Mouse (Mus musculus) right cerebral cortex, adult 18-20 months (tissue): Measurements from ENCODE around the gene Rad54l.

Experiments
- DNase-seq: peaks from one replicate; pipeline ENCODE4 v3.0.0; 2022; ENCODE audit warnings: mixed read lengths

Gene Rad54l

GRCm38 (mm10) chr4:116123602-116124519 lies at the start of gene Rad54l, which contains the start of gene Pomgnt1:
TSS of gene Rad54l (minus strand) at chr4:116123690.
TSS of gene Pomgnt1 (plus strand) at chr4:116123840.
- peak; percentile 79 for DNase-seq

- DNase-seq = no peak
These were observed 49.6 kb upstream of the Rad54l start, which contains the start of the genes 1700042G07Rik and Gm49337 for GRCm38 (mm10) chr4:116173072-116173471. TSS of gene 1700042G07Rik (plus strand) at chr4:116173372. TSS of gene Gm49337 (plus strand) at chr4:116173384.

- DNase-seq = no peak
These were observed 45.8 kb upstream of the Rad54l start for GRCm38 (mm10) chr4:116169353-116169672.

- peak; percentile 70 for DNase-seq
These were observed 45.3 kb upstream of the Rad54l start for GRCm38 (mm10) chr4:116168617-116169352.

- no peak for DNase-seq
These were observed 43.9 kb upstream of the Rad54l start, which contains the start of gene Tspan1 for GRCm38 (mm10) chr4:116167404-116167803. TSS of gene Tspan1 (minus strand) at chr4:116167601.

- DNase-seq = no peak
These were observed 42.4 kb upstream of the Rad54l start for GRCm38 (mm10) chr4:116165708-116166407.

- DNase-seq = no peak
These were observed 41.5 kb upstream of the Rad54l start for GRCm38 (mm10) chr4:116164759-116165554.

GRCm38 (mm10) chr4:116162142-116162541 lies 38.7 kb upstream of the Rad54l start:
- DNase-seq = no peak

- peak; percentile 90 for DNase-seq
These were observed 37.3 kb upstream of the Rad54l start for GRCm38 (mm10) chr4:116160769-116161168.

GRCm38 (mm10) chr4:116159912-116160311 lies 36.4 kb upstream of the Rad54l start:
- DNase-seq = peak; percentile 52

GRCm38 (mm10) chr4:116157882-116158281 lies 34.4 kb upstream of the Rad54l start:
- no peak for DNase-seq

- no peak for DNase-seq
These were observed 29.2 kb upstream of the Rad54l start for GRCm38 (mm10) chr4:116152702-116153101.

- no peak for DNase-seq
These were observed 27.7 kb upstream of the Rad54l start, which contains the start of gene Lurap1 for GRCm38 (mm10) chr4:116151238-116151637. TSS of gene Lurap1 (minus strand) at chr4:116151338.

GRCm38 (mm10) chr4:116150862-116151221 lies 27.4 kb upstream of the Rad54l start:
- DNase-seq = no peak

GRCm38 (mm10) chr4:116150156-116150861 lies 26.8 kb upstream of the Rad54l start:
- DNase-seq = peak; percentile 63

- no peak for DNase-seq
These were observed 26.3 kb upstream of the Rad54l start for GRCm38 (mm10) chr4:116149812-116150155.

GRCm38 (mm10) chr4:116143891-116144717 lies 20.6 kb upstream of the Rad54l start:
- DNase-seq = peak; percentile 73

- no peak for DNase-seq
These were observed 19.9 kb upstream of the Rad54l start for GRCm38 (mm10) chr4:116143317-116143811.

GRCm38 (mm10) chr4:116142269-116142668 lies 18.8 kb upstream of the Rad54l start:
- DNase-seq = no peak

- DNase-seq = no peak
These were observed 18.2 kb upstream of the Rad54l start for GRCm38 (mm10) chr4:116141736-116142135.
